Mouse (Mus musculus) intestine, embryonic 14.5 days (tissue): ENCODE results near the gene Krtap28-13. TPM values are rescaled to one million over a fixed set of nuclear protein-coding genes. Genes with fewer than 3 reads are reported as not detected.

Experiments
- ATAC-seq: fragments of 200-750 bp; cut with Nextera tagmentation; replicated peaks from 2 replicates; pipeline ENCODE4 v1.8.0; 2017; ENCODE audit warnings: low read depth, moderate number of reproducible peaks, moderate TSS enrichment, moderate library complexity; ENCODE audit not compliant: low FRiP score, low TSS enrichment
- DNase-seq: peaks from one replicate; pipeline ENCODE4 v3.0.0-alpha.2; 2018; ENCODE audit warnings: low spot score
- H3K27ac ChIP-seq: fragments of 300-500 bp; sonication (generic); 2 replicates; pipeline ENCODE4 v1.5.1; 2014; ENCODE audit warnings: low read depth, mild to moderate bottlenecking, control low read depth
- H3K27me3 ChIP-seq: fragments of 300-500 bp; sonication (generic); replicated peaks from 2 replicates; pipeline ENCODE4 v1.6.1; 2014; ENCODE audit warnings: low read length, control low read depth; ENCODE audit not compliant: control insufficient read depth, insufficient read depth
- H3K36me3 ChIP-seq: fragments of 300-500 bp; sonication (generic); 2 replicates; pipeline ENCODE4 v1.6.1; 2014; ENCODE audit warnings: low read length, control low read depth; ENCODE audit not compliant: control insufficient read depth, insufficient read depth
- H3K4me1 ChIP-seq: fragments of 300-500 bp; sonication (generic); replicated peaks from 2 replicates; pipeline ENCODE4 v1.6.1; 2014; ENCODE audit warnings: low read length, control low read depth, mixed read lengths; ENCODE audit not compliant: control insufficient read depth, insufficient read depth
- H3K4me2 ChIP-seq: fragments of 300-500 bp; sonication (generic); 2 replicates; pipeline ENCODE4 v1.6.1; 2014; ENCODE audit warnings: low read length
- H3K4me3 ChIP-seq: fragments of 300-500 bp; sonication (generic); 2 replicates; pipeline ENCODE4 v1.5.1; 2014; ENCODE audit warnings: low read depth, low read length, control low read depth, mixed read lengths
- H3K9ac ChIP-seq: fragments of 300-500 bp; sonication (generic); 2 replicates; pipeline ENCODE4 v1.6.1; 2014; ENCODE audit warnings: mild to moderate bottlenecking, low read length
- H3K9me3 ChIP-seq: fragments of 300-500 bp; sonication (generic); 2 replicates; pipeline ENCODE4 v1.6.1; 2016; ENCODE audit warnings: low read length, control low read depth; ENCODE audit not compliant: control insufficient read depth
- WGBS: fragments of 180-500 bp; shearing (Covaris S2); extraction: QIAGEN DNeasy Blood & Tissue Kit; methylation state at CpG from one replicate; pipeline ENCODE4 v1.1.7; 2014; 5-methylcytosine and 5-hydroxymethylcytosine counted together
- polyA plus RNA-seq: library from polyadenylated mRNA; unstranded; fragments of >200 nt; fragmentation: Nextera tagmentation; extraction: Ambion mirVana; gene quantifications from 2 replicates; pipeline ENCODE4 v1.2.1, GENCODE M21; 2014

Krtap28-13 gene
- polyA plus RNA-seq, 1 experiment from 2014 or later = not detected

- H3K9ac ChIP-seq = peak within 1 kb of the TSS; percentile 50
- H3K9me3 ChIP-seq = no peaks in the 10 kb centered on the region
- no peaks in the 10 kb centered on the region for H3K27me3 ChIP-seq
- H3K36me3 ChIP-seq = no peaks in the 10 kb centered on the region
- H3K4me1 ChIP-seq = no peaks in the 10 kb centered on the region
- peak; percentile 69; the same call in 1 of the 2 replicates for ATAC-seq
- no peak within 1 kb of the TSS for H3K27ac ChIP-seq
- peak within 1 kb of the TSS; percentile 52 for H3K4me3 ChIP-seq
- peak within 1 kb of the TSS; percentile 74 for H3K4me2 ChIP-seq
- 1% methylated on average over 25 of the region's 25 CpGs for WGBS
- peak; percentile 70 for DNase-seq
These were observed 22.5 kb upstream of the Krtap28-13 start, which contains the start of gene Slc19a3 for GRCm38 (mm10) chr1:83038109-83038672. Gene Slc19a3 (minus strand): TSS chr1:83038448.

- ATAC-seq = 0 out of 2 replicates have a peak, but pooled peaks have one; percentile 18
These were observed 21.6 kb upstream of the Krtap28-13 start for GRCm38 (mm10) chr1:83039080-83039479.

GRCm38 (mm10) chr1:83042380-83042779, 18.4 kb upstream of the Krtap28-13 start, which contains the start of gene Krtap28-10:
Gene Krtap28-10 (minus strand): TSS chr1:83042480.
- Histone ChIP-seq H3K9me3 (no peaks in the 10 kb centered on the region), H3K4me2 (no peak within 1 kb of the TSS), H3K27me3 (no peaks in the 10 kb centered on the region), H3K4me1 (no peaks in the 10 kb centered on the region), H3K4me3 (no peak within 1 kb of the TSS), H3K27ac (no peak within 1 kb of the TSS), H3K36me3 (no peaks in the 10 kb centered on the region), H3K9ac (no peak within 1 kb of the TSS)
- DNase-seq = no peak
- whole genome bisulfite sequencing = 87% methylated on average over 2 of the region's 2 CpGs
- ATAC-seq = no peak

More at GRCm38 (mm10) chr1:83039080-83039479, 21.6 kb upstream of the Krtap28-13 start:
- no peaks in the 10 kb centered on the region for H3K27me3 ChIP-seq
- no peaks in the 10 kb centered on the region for H3K36me3 ChIP-seq
- peak; percentile 56 for DNase-seq
- H3K4me2 ChIP-seq = no peak overlapping the region
- no peaks in the 10 kb centered on the region for H3K4me1 ChIP-seq
- no peak overlapping the region for H3K4me3 ChIP-seq
- H3K9me3 ChIP-seq = no peaks in the 10 kb centered on the region
- WGBS = 72% methylated on average over 4 of the region's 4 CpGs
- H3K9ac ChIP-seq = no peak overlapping the region
- no peak overlapping the region for H3K27ac ChIP-seq

- no peak for ATAC-seq
- WGBS = 72% methylated on average over 5 of the region's 5 CpGs
- H3K36me3 ChIP-seq = no peaks in the 10 kb centered on the region
- no peaks in the 10 kb centered on the region for H3K4me1 ChIP-seq
- H3K27me3 ChIP-seq = no peaks in the 10 kb centered on the region
- H3K4me3 ChIP-seq = no peak within 1 kb of the TSS
- H3K4me2 ChIP-seq = no peak within 1 kb of the TSS
- DNase-seq = no peak
- H3K9ac ChIP-seq = no peak within 1 kb of the TSS
- H3K9me3 ChIP-seq = no peaks in the 10 kb centered on the region
- H3K27ac ChIP-seq = no peak within 1 kb of the TSS
These were observed 15.8 kb upstream of the Krtap28-13 start, which contains the start of gene Gm47969 for GRCm38 (mm10) chr1:83044882-83045427. Gene Gm47969 (plus strand): TSS chr1:83044932.

GRCm38 (mm10) chr1:83058481-83058880, 2.2 kb upstream of the Krtap28-13 start:
- Histone ChIP-seq H3K4me3 (no peak overlapping the region), H3K27ac (no peak overlapping the region), H3K4me2 (no peak overlapping the region), H3K4me1 (no peaks in the 10 kb centered on the region), H3K36me3 (no peaks in the 10 kb centered on the region), H3K27me3 (no peaks in the 10 kb centered on the region), H3K9me3 (no peaks in the 10 kb centered on the region), H3K9ac (no peak overlapping the region)
- ATAC-seq = no peak
- 61% methylated on average over 1 of the region's 1 CpGs for WGBS
- no peak for DNase-seq

- H3K4me2 ChIP-seq = no peak within 1 kb of the TSS
- DNase-seq (peak; percentile 16), ATAC-seq (no peak)
- H3K9me3 ChIP-seq = no peaks in the 10 kb centered on the region
- no peaks in the 10 kb centered on the region for H3K27me3 ChIP-seq
- no peak within 1 kb of the TSS for H3K4me3 ChIP-seq
- no peak within 1 kb of the TSS for H3K27ac ChIP-seq
- no peak within 1 kb of the TSS for H3K9ac ChIP-seq
- no peaks in the 10 kb centered on the region for H3K36me3 ChIP-seq
- WGBS = 82% methylated on average over 9 of the region's 9 CpGs
- no peaks in the 10 kb centered on the region for H3K4me1 ChIP-seq
These were observed 1.5 kb upstream of the Krtap28-13 start, which contains the start of gene A030005K14Rik for GRCm38 (mm10) chr1:83059278-83059677. Gene A030005K14Rik (minus strand): TSS chr1:83059378.

GRCm38 (mm10) chr1:83064851-83065250, 4.1 kb downstream of the Krtap28-13 start:
- no peak overlapping the region for H3K4me2 ChIP-seq
- H3K9me3 ChIP-seq = no peaks in the 10 kb centered on the region
- H3K4me1 ChIP-seq = no peaks in the 10 kb centered on the region
- H3K36me3 ChIP-seq = no peaks in the 10 kb centered on the region
- H3K27ac ChIP-seq = no peak overlapping the region
- no peak for ATAC-seq
- H3K4me3 ChIP-seq = no peak overlapping the region
- peak; percentile 61 for DNase-seq
- 38% methylated on average over 3 of the region's 3 CpGs for WGBS
- no peak overlapping the region for H3K9ac ChIP-seq
- H3K27me3 ChIP-seq = no peaks in the 10 kb centered on the region

GRCm38 (mm10) chr1:83066577-83066976, 5.8 kb downstream of the Krtap28-13 start:
- WGBS = 91% methylated on average over 4 of the region's 4 CpGs
- Histone ChIP-seq H3K9ac (no peak overlapping the region), H3K4me2 (no peak overlapping the region), H3K9me3 (no peaks in the 10 kb centered on the region), H3K27ac (no peak overlapping the region), H3K4me1 (no peaks in the 10 kb centered on the region), H3K27me3 (no peaks in the 10 kb centered on the region), H3K36me3 (no peaks in the 10 kb centered on the region), H3K4me3 (no peak overlapping the region)
- ATAC-seq (no peak), DNase-seq (no peak)

- Histone ChIP-seq H3K4me2 (no peak overlapping the region), H3K27ac (no peak overlapping the region), H3K4me3 (no peak overlapping the region), H3K4me1 (no peaks in the 10 kb centered on the region), H3K27me3 (no peaks in the 10 kb centered on the region), H3K9me3 (no peaks in the 10 kb centered on the region), H3K9ac (no peak overlapping the region), H3K36me3 (no peaks in the 10 kb centered on the region)
- ATAC-seq (no peak), DNase-seq (no peak)
- 90% methylated on average over 10 of the region's 10 CpGs for WGBS
These were observed 6.5 kb downstream of the Krtap28-13 start for GRCm38 (mm10) chr1:83067205-83067604.
